Mouse (Mus musculus) c-Kit-positive CD71-positive TER-119-positive erythroid progenitor cells, embryonic 14.5 days (primary cell): ENCODE results near the gene Dok5.
A peak's percentile ranks its signal among the peaks of the same experiment; 100 is the strongest.

Source experiments
- DNase-seq: peaks from one replicate; pipeline ENCODE4 v3.0.0-alpha.2; 2013; ENCODE audit warnings: low spot score

Dok5 gene

DNA sequence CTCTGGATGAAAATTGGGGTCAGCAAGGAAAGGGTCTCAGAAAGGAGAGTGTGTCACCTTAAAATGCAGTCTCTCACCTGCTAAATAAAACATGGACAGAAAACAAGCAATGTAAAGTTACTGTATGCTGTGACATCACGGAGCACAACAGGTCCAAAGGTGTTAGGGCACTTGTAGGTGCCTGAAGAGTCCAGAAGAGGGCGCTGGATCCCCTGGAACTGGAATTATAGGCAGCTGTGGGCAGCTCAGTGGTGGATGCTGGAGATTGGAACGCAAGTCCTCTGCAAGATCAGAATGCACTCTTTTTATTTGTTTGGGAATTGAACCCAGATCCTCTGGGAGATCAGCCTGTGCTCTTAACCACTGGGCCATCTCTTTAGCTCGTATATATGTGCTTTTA lies 129.0 kb downstream of the Dok5 start:
- no peak for DNase-seq

DNA sequence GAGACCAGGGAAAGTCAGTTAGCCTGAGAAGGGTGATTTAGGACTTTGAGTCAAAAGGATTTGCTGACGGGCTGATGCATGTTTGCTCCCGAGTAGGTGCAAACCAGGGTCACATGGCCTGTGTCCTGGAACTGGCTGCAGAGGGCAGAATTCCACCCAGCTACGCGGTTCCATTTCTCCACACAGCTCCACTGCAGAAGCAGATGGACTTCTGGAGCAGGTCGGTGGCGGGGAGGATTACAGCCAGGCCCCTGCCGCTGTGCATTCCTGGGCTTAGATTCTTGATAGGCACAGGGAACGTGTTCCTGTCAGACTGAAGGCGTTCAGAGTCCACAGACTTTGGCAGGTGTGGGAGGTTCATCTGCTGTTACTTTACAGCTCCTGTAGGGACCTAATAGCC lies 131.2 kb downstream of the Dok5 start:
- DNase-seq = no peak

DNA sequence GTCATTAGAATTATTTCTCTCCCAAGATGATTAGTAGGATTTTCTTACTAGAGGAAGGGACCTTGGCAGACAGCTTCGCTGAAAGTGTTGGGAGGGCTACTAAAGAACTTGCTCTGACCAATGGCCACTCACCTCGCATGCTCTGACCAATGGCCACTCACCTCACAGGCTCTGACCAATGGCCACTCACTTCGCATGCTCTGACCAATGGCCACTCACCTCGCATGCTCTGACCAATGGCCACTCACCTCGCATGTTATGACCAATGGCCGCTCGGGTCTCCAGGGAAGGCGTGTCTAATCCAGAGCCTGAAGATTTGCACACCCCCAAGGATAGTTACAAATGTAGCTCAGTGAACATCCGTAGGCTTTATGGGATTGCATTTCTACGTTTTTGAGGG lies 131.6 kb downstream of the Dok5 start:
- DNase-seq = no peak

DNA sequence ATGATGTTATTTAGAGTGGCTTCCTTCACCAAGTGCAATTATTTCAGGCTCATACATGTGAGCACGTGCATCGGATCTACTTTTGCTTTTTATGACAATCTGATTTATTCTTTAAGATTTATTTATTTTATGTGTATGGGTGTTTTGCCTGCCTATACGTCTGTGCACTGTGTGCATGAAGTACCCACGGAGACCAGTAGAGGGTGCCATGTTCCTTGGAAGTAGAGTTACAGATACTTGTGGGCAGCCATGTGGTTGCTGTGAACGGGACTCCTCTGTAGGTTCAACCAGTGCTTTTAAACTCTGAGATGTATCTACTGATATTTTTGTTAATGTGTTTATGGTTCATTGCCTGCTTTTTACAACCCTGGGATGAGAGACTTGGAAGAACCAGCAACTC lies 132.4 kb downstream of the Dok5 start:
- no peak for DNase-seq

DNA sequence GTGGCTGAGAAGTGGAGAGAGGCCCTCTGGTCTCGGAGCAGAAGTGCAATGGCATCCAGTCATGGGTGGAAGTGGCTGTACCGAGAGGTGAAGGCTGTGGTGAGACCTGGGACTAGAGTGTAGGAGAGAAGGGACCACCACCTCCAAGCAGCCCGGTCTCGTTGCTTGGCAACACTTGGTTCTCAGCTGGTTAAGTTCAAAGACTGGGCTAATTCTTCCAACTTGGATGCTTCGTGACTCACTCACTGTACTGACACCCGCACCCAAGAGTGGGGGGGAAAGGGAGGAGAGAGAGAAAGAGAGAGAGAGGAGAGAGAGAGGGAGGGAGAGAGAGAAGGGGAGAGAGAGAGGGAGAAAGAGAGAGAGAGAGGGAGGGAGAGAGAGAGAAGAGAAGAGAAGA lies 133.2 kb downstream of the Dok5 start:
- DNase-seq = no peak

DNA sequence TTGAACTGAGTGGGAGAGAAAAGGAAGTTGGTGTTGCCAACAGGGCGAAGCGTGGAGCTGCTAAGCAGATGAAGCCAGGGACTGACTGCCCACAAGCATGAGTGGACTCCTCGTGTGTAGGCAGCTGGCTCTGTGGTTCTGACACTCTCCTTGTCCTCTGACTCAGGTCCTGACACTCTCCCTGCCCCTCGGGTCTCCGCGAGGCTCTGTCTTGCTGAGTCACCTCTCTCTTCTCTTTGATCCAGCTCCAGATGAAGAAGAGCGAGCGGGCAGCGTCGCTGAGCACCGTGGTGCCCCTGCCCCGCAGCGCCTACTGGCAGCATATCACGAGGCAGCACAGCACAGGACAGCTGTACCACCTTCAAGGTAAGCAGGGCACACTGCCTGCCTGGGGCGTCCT lies 139.0 kb downstream of the Dok5 start:
- no peak for DNase-seq

DNA sequence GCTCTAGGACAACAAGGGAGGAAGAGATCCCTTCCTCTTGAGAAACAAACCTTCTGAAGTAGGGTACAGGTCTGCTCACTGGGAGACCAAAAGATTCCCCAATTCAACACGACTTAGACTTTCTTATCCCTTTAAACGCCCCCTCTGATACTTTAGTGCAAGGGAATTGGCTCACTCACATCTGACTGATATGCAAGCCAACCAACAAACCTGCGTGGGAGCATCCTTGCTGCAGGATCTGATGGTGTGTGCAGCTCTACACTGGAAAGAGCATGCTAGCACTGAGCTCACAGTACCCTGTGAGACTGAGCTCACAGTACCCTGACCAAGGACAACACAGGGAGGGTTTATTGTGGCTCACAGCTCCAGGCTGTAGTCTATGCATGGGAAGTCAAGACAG lies 139.9 kb downstream of the Dok5 start:
- no peak for DNase-seq

DNA sequence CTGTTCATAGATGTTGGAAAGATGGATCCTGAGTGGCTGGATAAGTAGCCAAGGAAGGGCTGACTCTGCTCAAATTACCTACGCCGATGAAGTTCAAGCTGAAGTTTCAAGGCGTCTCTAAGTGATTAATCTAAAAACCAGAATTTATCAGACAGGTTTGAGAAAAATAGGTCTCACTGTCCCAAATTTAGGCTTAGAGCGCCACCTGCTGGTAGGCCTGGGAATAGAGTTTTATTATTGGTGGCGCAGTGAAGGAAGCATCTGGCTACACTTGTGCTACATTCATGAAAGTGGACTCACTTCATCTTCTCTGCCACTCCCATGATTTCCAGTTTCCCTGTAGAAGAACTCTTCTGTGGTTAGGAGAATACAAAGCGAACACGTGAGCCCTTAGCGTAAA lies 141.8 kb downstream of the Dok5 start:
- peak; percentile 36 for DNase-seq

DNA sequence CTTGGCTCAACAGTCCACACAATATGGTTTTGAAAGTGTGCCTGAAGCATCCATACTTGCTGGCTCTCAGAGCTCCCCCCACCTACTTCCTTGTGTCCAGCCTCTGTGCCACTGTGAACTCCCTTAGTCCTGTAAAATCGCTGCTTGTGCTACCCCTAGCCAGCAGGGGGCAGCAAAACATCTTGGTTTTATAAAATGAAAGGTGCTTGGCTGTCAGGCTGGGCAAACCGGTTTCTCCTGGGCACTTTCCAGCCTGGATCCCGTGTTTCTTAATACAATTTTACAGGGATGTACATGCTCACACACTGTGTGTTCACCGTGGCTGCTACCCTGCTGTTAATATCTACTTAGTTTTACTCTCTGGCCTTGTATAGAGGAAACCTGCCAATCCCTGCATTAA lies 145.9 kb downstream of the Dok5 start:
- peak; percentile 47 for DNase-seq

DNA sequence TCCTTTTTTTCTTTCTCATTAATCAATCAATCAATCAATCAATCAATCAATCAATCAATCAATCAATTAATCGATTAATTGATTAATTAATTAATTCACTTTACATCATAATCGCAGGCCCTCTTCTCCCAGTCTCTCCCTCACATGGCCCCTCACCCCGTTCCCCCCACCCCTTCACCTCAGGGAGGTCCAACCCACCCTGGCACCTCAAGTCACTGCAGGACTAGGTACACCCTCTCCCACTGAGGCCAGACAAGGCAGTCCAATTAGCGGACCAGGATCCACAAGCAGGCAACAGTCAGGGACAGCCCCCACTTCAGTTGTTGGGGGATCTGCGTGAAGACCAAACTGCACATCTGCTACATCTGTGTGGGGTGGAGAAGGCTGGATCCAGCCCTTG lies 146.3 kb downstream of the Dok5 start:
- DNase-seq = no peak

DNA sequence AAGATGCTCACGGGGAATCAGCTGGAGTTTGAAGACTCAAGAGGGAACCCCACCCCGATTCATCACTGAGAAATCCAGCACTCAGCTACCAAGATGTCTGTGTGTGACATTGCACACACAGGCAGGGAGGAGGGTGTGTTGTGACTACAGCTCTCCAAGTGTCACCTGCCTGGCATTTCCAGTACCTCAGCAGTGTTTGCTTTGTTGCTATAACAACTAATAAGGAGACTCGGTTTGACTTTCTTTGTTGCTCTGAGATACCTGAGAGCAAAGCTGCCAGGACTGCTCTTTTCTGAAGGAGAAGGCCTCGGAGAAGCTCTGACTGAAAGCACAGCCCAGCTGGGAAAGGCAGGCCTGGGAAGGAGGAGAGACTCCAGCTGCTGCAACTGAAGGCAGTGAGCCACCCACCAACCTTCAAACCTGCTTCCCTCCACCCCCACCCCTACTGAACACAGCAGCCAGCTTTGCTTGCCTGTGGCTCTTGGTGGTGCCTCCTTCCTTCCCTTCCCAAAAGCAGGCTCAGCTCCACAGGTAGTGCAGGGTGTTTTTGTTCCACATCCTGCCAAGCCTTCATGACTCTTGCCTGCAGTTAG lies 152.7 kb downstream of the Dok5 start:
- DNase-seq = no peak

DNA sequence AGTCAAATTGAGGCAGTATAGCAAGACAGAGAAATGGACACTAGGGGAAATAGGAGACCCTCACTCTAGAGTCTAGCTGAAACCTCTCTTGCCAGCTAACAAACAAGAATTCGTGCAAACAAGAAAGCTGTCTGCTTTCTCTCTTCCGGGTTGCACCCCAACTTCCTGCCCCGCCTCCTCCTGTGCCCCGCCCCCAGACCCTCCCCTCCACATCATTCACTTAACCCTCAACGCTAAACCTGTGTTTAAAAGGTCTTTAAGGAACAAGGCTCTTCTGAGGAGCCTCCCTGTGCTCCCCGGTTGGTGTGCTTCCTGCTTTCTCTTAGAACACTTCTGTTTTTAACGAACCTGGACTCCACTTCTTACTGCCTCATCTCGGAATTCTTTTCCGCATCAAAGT lies 156.4 kb downstream of the Dok5 start:
- no peak for DNase-seq

DNA sequence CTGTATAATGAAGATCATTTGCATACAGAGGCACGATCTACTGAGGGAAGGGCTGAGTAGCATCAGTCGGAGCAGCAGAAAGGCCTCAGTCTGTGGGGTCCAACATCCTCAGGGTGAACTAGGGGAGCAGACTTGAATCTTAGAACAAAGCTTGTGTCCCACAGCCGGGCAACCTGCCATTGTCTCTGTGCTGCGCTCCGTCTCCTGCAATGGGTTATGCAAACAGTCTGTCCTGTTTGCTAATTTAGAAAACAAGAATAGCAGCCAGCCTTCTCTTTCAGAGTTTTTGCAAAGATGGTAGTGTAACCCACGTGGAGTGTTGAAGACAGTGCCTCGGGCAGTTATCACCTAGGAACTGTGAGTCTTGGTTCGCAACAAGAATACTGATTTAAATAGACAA lies 163.5 kb downstream of the Dok5 start:
- DNase-seq = no peak

DNA sequence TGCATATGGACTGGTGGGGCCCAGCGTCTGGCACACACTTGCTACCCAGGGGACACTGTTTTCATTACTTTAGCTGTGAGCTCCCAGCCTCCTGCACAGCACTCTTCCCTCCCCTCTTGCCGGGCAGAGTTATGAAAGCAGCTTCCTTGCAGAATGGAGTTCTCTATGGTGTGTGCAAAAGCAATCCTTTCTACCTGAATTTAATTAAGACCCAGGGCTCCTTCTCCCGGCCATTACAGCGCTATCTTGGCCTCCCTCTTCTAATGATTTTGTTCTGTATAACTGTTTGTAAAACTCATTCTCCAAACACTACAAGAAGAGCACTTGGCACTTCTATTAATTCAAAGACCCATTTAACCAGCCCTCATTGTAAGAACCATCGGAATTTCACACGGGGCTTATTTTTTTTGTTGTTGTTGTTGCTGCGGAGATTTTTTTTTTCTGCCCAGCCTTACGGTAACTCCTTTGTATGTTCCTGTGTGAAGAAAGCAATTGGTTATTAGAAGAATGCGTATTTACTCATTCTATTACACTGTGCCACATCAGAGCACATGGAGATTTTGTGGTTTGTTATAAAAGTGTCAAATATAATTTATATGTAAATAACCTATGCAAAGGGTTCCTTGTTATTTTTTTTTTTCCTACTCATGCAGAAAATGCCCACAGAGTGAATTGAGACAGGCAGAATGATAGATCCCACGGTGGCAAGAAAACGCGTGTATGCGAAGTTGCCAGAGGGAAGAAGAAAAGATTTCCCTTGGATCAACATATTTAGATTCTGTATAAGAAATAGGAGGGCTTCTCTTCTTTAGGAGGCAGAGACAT lies 170.8 kb downstream of the Dok5 start:
- DNase-seq = no peak

DNA sequence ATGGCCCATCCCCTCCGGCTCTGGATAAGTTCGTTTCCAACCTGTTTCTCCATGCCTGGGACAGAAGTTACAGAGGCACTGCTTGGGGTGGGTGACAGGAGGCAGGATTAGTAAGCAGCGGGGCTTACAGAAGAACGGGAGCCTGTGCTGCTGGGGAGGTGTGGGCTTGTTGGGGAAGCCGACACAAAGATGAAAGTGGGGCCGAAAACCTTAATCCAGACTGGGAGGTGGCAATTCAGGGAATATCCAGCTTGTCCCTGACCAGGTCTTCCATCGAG lies 171.4 kb downstream of the Dok5 start:
- DNase-seq = no peak

DNA sequence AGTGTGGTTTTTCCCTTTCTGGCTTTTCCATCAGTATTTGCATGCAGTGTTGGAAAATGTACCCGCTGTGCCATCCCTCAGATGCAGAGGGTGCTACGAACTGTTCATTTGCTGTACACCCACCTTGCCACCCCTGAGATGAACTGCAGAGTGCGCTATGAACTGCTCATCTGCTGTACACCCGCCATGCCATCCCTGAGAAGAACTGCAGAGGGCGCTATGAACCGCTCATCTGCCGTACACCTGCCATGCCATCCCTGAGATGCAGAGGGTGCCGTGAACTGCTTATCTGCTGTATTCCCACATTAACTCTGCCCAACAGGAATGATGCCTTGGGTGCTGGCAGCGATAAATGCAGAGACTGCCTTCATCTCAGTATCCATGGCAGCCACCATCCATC lies 171.8 kb downstream of the Dok5 start:
- DNase-seq = no peak

DNA sequence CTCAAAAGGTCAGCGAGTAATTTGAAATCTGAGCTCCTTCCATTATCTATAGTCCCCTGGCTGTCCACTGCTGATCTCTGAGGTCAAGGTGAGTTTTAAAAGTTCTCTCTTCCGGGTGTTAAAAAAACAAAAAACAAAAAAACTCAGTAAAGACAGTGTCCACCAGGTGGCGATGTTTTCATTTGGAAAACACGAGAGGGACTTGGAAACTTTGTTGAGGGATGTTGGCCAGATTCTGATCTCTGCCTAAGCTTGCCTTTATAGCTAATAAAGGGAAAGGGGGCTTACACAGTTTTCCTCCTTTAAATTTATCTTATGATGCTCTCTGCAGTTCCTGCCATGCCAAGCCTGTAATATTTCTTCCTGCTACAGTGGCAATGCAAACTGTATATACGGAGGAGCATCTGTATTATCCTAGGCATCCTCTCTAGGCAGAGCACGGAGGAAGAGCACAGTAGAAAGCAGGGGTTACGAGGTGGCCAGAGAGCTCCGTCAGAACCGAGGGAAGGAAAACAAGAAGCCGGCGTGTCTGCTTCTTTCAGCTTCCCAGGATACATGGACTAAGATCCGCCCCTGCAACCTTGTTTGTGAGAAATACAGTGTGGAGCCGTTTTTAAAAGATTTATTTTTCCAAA lies 181.1 kb downstream of the Dok5 start:
- DNase-seq = peak; percentile 1

DNA sequence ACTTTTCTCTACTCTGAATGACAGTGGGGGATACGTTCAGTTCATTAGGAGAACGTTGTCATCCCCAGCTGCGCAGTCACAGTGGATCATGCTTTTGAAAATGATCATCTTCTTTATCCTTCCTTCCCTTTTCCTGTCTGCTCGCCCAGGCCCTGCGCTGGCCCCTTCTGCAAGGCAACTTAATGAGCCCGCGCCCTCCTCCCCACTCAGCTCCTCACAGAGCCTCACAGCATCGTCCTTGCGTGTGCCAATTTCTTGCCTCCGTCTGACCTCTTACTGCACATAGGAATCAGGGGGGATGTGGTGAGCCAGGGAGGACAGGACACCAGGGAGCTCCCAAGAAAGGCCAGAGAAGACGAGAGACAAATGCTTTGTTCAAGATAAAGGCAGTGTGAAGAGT lies 182.3 kb downstream of the Dok5 start:
- no peak for DNase-seq

DNA sequence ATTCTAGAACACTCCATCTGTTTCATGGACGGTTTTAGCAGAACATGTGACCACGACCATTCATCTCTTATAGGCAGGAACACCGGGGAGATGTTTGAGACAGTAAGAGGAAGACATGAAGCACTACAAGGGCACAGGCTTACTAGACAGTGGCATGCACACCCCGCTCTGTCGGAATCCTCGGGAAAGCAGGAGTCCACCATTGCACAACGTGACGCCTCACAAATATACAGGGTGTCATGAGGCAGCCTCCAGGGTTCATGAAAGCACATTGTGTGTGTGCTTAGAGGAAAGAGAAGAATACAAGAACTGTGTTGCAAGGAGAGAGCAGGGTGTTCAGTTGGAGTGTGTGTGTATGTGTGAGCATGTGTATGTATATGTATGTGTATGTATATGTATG lies 184.0 kb downstream of the Dok5 start:
- DNase-seq = no peak

DNA sequence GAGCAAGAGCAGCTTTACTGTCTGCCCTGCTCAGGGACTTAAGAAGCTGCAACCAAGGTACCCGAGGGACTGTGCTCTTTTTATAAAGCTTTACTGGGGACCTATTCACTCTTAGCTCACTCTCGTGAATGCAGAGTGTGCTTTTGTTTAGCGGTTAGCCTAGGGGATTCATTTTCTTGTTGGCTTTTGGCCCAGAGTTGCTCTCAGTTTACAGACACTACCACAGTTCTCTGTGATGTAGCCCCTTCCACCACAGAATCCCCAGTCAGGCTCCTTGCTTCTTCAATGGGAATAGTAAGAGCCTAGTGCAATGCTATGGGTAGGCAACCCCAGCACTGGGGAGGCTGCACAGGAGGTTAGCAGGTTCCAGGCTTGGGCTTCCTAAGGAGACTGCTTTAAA lies 190.7 kb downstream of the Dok5 start:
- DNase-seq = no peak

DNA sequence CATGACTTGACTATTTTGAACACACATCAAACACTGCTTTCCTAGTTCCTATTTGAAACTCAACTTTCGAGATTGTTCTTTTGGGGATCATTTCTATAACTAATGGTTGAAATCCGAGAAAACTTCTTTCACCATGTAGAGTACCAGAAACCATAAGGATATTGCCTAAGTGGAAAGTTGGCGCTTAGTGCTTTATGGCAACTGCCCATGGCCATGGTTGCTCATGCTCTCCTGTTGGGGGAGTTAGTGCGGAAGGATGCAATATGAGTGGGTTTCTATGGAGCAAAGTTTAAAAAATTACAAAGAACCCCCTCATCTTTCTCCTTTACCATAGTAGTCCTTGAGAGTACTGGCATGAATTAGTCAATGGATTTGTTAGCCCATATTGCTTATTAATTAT lies 192.5 kb downstream of the Dok5 start:
- no peak for DNase-seq

DNA sequence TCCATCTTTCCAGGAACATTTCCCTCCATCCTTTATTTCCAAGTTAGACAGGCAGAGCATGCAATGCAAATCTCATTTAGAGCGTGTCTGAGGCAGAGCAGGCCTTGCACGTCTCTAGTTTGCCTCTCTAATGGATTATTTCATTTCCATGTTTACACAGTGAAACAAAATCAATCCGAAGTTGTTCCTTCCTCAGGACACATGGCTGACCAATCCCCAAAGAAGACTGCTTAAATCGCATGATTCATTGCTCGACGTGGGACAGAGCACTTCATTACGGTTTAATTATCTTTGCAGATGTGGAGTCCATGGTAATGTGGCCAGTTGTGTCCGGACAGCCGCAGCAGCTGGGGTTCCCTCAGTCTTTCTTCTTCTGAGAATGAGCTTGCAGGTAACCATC lies 194.6 kb downstream of the Dok5 start:
- DNase-seq = no peak
